Mouse (Mus musculus) bone marrow macrophage, adult 2 months (primary cell): ENCODE results near the gene Sez6l. TPM values are rescaled to one million over a fixed set of nuclear protein-coding genes. Genes with fewer than 3 reads are reported as not detected.

ENCODE experiments used
- H3K27ac ChIP-seq: 2 replicates; pipeline ENCODE4 v1.5.1; 2012; ENCODE audit warnings: low read depth, low read length; ENCODE audit not compliant: insufficient read depth
- H3K4me1 ChIP-seq: 2 replicates; pipeline ENCODE4 v1.6.1; 2012; ENCODE audit warnings: low read length; ENCODE audit not compliant: control insufficient read depth, insufficient read depth
- H3K4me3 ChIP-seq: 2 replicates; pipeline ENCODE4 v1.5.1; 2012; ENCODE audit warnings: mild to moderate bottlenecking, low read length, moderate library complexity; ENCODE audit not compliant: insufficient read depth
- CTCF ChIP-seq: IDR thresholded peaks from 2 replicates; pipeline ENCODE4 v1.5.1; 2012; ENCODE audit warnings: low read depth, mild to moderate bottlenecking, low read length, moderate library complexity
- POLR2A ChIP-seq: IDR thresholded peaks from 2 replicates; pipeline ENCODE4 v1.6.1; 2012; ENCODE audit warnings: mild to moderate bottlenecking, low read depth, low read length, borderline replicate concordance
- polyA plus RNA-seq: library from polyadenylated mRNA; stranded (reverse); fragments of >200 nt; gene quantifications from 2 replicates; pipeline ENCODE4 v1.2.4, GENCODE M21; 2012; ENCODE audit not compliant: missing spikeins, insufficient read depth, insufficient read length

The Sez6l gene
- polyA plus RNA-seq, 1 experiment = not detected

DNA sequence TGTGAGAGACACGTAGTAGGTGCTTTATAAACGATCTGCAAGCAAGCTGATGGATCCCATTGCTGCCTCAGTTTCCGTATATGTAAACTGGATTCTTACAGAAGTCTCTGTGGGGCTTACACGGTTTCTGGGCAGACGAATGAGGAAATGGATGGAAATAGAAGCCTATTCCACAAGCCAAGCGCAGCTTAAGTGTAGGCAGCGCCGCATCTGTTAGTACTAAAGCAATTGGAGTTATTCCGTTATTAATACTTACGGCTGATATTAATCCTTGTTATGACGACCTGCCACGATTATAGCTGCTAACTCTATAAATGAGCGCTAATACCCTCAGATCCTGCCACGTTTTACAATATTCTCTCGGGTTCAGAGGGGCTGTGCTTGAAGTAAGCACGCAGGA lies 16.8 kb downstream of the Sez6l start:
- no peak overlapping the region for H3K4me3 ChIP-seq
- no peak overlapping the region for H3K27ac ChIP-seq
- no peak for TF ChIP-seq CTCF
- no peak for TF ChIP-seq POLR2A
- H3K4me1 ChIP-seq = no peaks in the 10 kb centered on the region

DNA sequence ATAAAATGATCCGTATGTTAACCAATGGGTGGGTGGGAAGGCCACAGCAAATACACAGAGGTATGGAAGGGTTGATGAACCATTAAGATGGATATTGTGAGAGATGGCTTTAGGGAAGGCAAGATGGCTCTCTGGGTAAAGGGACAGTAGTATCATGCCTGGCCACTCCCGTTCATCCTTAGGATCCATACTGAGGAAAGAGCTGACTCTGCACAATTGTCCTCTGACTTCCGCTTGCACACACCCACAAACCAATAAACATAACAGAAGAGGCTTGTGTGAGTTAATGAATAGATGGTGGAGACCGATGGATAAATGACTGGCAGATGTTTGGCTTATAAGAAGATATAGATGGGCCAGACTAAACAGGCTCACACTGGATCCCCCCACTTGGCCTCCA lies 19.6 kb downstream of the Sez6l start:
- Histone ChIP-seq H3K27ac (no peak overlapping the region), H3K4me3 (no peak overlapping the region), H3K4me1 (no peaks in the 10 kb centered on the region)
- TF ChIP-seq CTCF (no peak), POLR2A (no peak)

DNA sequence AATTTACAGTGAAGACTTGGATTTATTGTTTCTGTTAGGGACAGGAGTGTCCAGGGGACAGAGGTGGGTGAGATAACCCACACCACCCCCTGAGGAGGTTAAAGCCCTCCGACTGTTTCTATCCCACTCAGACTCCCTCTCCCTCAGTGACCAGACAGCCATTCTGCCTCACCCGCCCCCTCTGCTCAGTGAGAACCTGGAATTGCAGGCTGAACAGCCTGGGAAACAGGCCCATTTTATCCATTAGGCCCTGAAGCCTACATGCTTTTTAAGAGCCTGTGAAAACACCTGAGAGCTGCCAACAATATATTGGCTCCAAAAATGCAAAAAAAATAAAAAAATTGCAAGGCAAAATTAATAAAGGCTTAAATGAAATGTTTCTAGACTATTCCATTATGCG lies 20.3 kb downstream of the Sez6l start:
- Histone ChIP-seq H3K4me3 (no peak overlapping the region), H3K4me1 (no peaks in the 10 kb centered on the region), H3K27ac (no peak overlapping the region)
- no peak for TF ChIP-seq POLR2A
- TF ChIP-seq CTCF = no peak

DNA sequence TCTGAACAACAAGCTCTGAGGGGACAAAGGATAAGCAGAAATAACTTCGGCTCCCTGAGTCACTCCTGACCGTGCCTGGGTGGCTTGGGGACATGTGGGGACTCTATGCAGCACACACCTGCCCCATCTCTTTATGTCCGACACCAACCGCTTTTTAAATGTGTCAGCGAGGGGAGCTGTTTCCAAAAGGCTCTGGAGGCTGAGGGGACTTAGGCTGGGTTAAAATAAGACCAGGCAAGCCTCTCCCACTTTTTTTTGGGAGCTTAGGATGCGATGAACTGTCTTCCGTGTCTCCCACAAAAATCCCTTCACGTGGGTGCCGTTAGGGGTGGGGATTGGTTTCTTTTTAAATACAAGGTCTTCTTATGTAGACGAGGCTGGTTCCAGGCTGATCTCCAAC lies 22.5 kb downstream of the Sez6l start:
- no peaks in the 10 kb centered on the region for H3K4me1 ChIP-seq
- TF ChIP-seq CTCF = no peak
- no peak for TF ChIP-seq POLR2A
- no peak overlapping the region for H3K4me3 ChIP-seq
- H3K27ac ChIP-seq = no peak overlapping the region

DNA sequence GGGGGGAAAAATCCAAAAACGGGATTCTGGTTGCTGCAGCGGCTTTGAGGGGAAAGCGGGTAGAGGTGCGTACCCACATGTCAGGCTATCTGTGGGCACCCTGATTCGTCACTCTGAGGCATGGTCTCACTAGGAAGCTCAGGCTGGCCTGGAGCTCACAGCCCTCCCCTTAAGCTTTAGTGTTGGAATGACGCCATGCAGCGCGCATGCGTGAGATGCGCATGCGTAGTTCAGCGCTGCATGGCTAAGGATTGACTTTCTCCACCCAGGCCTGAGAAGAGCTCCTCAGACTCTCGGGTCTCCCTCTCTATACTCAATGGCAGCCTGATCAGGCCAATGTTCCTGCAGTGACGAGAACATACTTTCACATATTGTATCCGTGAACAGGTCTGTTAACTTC lies 24.2 kb downstream of the Sez6l start:
- no peak overlapping the region for H3K4me3 ChIP-seq
- H3K27ac ChIP-seq = no peak overlapping the region
- TF ChIP-seq POLR2A (no peak), CTCF (no peak)
- no peaks in the 10 kb centered on the region for H3K4me1 ChIP-seq

DNA sequence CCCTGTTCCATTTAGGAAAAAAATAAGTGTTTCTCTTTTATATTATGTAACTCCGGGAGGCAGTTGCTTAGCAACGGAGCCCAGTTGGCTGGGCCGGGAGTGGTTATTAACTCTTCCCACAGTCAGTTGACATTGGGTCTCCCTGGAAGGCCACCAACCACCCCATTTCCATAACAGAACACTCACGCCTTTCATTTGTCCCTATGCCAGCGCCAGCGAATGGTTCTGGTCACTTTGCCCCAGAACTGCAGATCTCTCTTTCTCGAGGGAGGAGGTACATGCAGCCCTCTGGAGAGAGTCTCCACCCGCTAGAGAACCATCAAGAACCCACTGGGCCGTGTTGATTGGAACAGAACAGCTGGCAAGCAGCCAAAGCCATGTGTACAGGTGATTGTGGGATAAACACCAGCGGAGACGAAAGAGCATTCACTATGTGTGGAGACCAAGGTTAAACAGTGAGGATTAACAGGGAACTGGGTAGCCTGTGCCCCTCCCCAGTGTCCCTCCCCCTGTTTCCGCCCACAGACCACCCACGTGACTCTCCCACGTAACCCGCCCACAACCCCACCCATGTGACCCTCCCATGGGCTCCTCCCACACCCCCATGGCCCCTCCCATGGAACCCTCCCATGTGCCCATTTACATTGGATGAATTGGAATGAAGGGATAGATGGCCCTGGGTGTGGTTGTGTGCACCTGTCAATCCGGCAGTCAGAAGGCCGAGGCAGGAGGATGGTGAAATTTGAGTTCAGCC lies 24.8 kb downstream of the Sez6l start:
- no peaks in the 10 kb centered on the region for H3K4me1 ChIP-seq
- no peak overlapping the region for H3K27ac ChIP-seq
- H3K4me3 ChIP-seq = no peak overlapping the region
- TF ChIP-seq POLR2A = no peak
- no peak for TF ChIP-seq CTCF

DNA sequence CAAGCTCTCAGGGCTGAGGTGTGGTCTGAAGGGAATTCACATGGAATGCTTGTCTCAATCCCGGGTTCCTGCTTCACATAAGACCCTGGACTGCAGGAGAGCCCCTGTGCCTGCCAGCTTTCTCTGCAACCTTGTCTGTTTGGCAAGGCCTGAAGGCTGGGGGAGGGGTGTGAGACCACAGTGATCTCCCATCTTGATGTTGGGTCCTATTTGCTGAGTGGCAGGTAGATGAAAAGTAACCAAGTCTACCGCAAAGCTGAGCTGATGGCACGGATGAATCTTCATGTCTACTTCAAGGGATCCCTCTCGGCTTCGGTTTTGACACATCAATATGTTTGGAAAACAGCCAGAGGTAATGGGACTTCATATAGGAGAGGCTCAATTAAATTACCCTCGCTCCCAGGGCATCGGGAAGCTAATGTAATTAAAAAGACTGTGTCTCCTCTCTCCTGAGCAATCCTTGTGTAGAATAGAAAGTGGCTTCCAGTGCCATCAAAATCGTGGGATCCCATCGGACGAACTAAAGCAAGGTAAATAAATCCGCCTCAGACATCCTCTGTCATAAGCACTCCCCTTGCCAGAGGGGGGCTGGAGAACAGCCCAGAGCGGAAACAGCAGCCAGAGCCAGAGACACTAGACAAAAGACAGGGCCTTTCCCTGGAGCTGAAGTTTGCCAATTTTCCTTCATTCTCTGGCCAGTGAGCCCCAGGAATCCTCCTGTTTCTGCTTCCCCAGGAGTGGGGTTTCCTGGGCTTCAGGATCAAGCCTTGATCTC lies 28.0 kb downstream of the Sez6l start:
- H3K4me3 ChIP-seq = no peak overlapping the region
- no peaks in the 10 kb centered on the region for H3K4me1 ChIP-seq
- TF ChIP-seq CTCF (no peak), POLR2A (no peak)
- H3K27ac ChIP-seq = no peak overlapping the region

DNA sequence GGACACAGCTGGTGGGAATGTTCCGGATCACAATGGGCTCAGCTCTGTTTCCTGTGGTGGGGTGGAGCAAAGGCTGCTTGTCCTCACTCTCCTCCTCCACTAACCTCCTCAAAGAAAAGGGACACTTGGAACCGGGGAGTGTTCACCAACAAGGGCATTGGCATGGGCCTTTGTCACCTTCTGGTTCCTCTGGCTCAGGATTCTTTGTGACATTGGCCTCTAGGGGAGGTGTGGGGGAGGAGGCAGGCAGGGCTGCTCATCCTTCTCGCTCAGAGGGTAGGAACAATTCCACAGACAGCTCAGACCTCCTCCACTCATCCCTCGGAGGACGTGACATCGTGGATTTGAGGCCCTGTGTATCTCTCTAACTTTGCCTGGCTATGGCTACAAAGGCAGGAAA lies 30.2 kb downstream of the Sez6l start:
- Histone ChIP-seq H3K4me1 (no peaks in the 10 kb centered on the region), H3K4me3 (no peak overlapping the region), H3K27ac (no peak overlapping the region)
- TF ChIP-seq POLR2A = no peak
- no peak for TF ChIP-seq CTCF

DNA sequence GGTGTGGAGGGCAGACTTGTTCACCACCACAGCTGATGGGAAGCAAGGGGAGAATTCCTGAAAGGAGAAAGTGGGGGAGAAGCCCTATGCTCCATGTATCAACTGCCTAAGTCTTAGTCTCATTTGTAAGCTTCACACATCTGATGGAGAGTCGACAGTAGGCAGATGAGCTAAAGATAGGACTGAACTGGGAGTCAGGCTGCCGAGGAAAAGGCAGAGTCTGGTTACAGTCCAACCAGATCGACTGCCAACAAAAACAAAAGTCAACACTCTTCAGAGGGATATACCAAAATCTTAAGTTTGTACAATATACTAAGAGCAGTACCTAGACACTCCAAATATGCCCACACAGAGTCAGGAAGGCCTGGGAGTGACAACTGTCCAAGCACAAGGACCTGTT lies 38.7 kb downstream of the Sez6l start:
- H3K27ac ChIP-seq = no peak overlapping the region
- no peak overlapping the region for H3K4me3 ChIP-seq
- TF ChIP-seq CTCF = no peak
- no peak for TF ChIP-seq POLR2A
- no peaks in the 10 kb centered on the region for H3K4me1 ChIP-seq

DNA sequence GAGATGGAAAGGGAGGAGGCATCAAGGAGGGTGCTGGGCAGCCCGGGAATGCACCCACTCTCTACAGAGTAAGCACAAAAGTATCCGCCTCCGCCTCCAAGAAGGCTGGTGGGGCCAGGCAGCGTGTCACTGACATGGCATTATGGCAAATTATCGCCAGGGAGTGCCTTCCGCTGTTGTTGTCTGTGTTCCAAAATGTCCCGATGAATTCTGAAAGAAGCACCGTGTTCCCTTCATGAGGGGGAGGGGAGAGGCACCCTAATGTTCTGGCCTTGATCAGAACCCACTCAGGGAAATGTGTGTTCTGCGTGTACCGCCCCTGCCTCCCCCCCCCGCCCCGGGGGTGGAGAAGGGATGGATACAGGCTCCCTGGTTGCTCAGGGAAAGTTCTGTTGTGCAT lies 41.1 kb downstream of the Sez6l start:
- TF ChIP-seq CTCF = no peak
- Histone ChIP-seq H3K4me1 (no peaks in the 10 kb centered on the region), H3K27ac (no peak overlapping the region), H3K4me3 (no peak overlapping the region)
